Mouse (Mus musculus) heart, postnatal 0 days (tissue): ENCODE results near the gene Mllt6. TPM values are rescaled to one million over a fixed set of nuclear protein-coding genes. Genes with fewer than 3 reads are reported as not detected.

Source experiments
- ATAC-seq: fragments of 200-750 bp; cut with Nextera tagmentation; 2 replicates; pipeline ENCODE4 v1.8.0; 2017; ENCODE audit warnings: low read depth, moderate number of reproducible peaks, moderate library complexity; ENCODE audit not compliant: insufficient read depth
- DNase-seq: peaks from one replicate; pipeline ENCODE4 v3.0.0-alpha.2; 2016; ENCODE audit warnings: low spot score
- H3K27ac ChIP-seq: fragments of 300-500 bp; sonication (generic); 2 replicates; pipeline ENCODE4 v1.5.1; 2014; ENCODE audit warnings: low read depth, mild to moderate bottlenecking
- H3K27me3 ChIP-seq: fragments of 300-500 bp; sonication (generic); 2 replicates; pipeline ENCODE4 v1.6.1; 2014; ENCODE audit warnings: low read length, mixed read lengths; ENCODE audit not compliant: control insufficient read depth, insufficient read depth
- H3K36me3 ChIP-seq: fragments of 300-500 bp; sonication (generic); replicated peaks from 2 replicates; pipeline ENCODE4 v1.6.1; 2014; ENCODE audit warnings: low read length, mixed read lengths; ENCODE audit not compliant: control insufficient read depth, insufficient read depth
- H3K4me1 ChIP-seq: fragments of 300-500 bp; sonication (generic); 2 replicates; pipeline ENCODE4 v1.6.1; 2014; ENCODE audit warnings: antibody characterized with exemption; ENCODE audit not compliant: control insufficient read depth, insufficient read depth
- H3K4me2 ChIP-seq: fragments of 300-500 bp; sonication (generic); 2 replicates; pipeline ENCODE4 v1.6.1; 2014; ENCODE audit warnings: low read depth, mild to moderate bottlenecking, low read length, moderate library complexity
- H3K4me3 ChIP-seq: fragments of 300-500 bp; sonication (generic); 2 replicates; pipeline ENCODE4 v1.5.1; 2014; ENCODE audit warnings: low read depth, low read length
- H3K9ac ChIP-seq: fragments of 300-500 bp; sonication (generic); replicated peaks from 2 replicates; pipeline ENCODE4 v1.6.1; 2014; ENCODE audit warnings: low read depth, low read length, mixed read lengths
- H3K9me3 ChIP-seq: fragments of 300-500 bp; sonication (generic); replicated peaks from 2 replicates; pipeline ENCODE4 v1.6.1; 2016; ENCODE audit warnings: low read length; ENCODE audit not compliant: control insufficient read depth
- CTCF ChIP-seq: IDR thresholded peaks from 2 replicates; pipeline ENCODE4 v1.5.1; 2016; ENCODE audit warnings: antibody characterized with exemption, control low read depth, low read depth
- EP300 ChIP-seq: IDR thresholded peaks from 2 replicates; pipeline ENCODE4 v1.6.1; 2016; ENCODE audit warnings: antibody characterized with exemption, low read depth
- WGBS: fragments of 180-500 bp; shearing (Covaris S2); extraction: QIAGEN DNeasy Blood & Tissue Kit; methylation state at CpG from one replicate; pipeline ENCODE4 v1.1.7; 2014; 5-methylcytosine and 5-hydroxymethylcytosine counted together
- polyA plus RNA-seq: library from polyadenylated mRNA; unstranded; fragments of >200 nt; fragmentation: Nextera tagmentation; extraction: Ambion mirVana; gene quantifications from 2 replicates; pipeline ENCODE4 v1.2.1, GENCODE M21; 2015
- total RNA-seq: library from RNA; depleted of rRNA; stranded (reverse); fragments of >200 nt; gene quantifications from 2 replicates; pipeline ENCODE4 v1.2.3, GENCODE M21; 2014; ENCODE audit warnings: low replicate concordance

Gene Mllt6
- total and polyA plus RNA-seq, 2 experiments from 2014 or later = 1.6 to 45.2 TPM

DNA sequence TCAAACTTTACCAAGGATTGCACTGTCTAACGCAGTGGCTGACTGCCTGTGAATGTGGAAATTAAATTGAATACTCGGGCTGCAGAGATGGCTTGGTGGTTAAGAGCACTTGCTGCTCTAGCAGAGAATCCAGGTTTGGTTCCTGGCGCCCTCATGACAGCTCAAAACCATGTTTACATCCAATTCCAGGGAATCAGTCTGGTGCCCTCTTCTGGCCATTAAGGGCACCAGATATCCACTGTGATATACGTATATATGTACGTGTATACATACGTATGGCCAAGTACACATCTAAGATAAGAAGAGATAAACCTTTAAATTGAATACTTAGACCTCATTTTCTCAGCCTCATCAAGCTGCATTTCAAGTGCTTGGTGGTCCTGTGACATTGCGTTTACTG, 3.0 kb downstream of the Mllt6 start:
- no peak for TF ChIP-seq EP300
- peak; percentile 27 for TF ChIP-seq CTCF
- Histone ChIP-seq H3K4me3 (no peak overlapping the region), H3K9me3 (no peaks in the 10 kb centered on the region), H3K9ac (no peak overlapping the region), H3K27ac (no peak overlapping the region), H3K4me1 (peaks cover 22% of the 10 kb centered on the region), H3K36me3 (peaks cover 41% of the 10 kb centered on the region), H3K4me2 (no peak overlapping the region), H3K27me3 (no peaks in the 10 kb centered on the region)
- 92% methylated on average over 7 of the region's 7 CpGs for WGBS
- ATAC-seq (no peak), DNase-seq (no peak)

DNA sequence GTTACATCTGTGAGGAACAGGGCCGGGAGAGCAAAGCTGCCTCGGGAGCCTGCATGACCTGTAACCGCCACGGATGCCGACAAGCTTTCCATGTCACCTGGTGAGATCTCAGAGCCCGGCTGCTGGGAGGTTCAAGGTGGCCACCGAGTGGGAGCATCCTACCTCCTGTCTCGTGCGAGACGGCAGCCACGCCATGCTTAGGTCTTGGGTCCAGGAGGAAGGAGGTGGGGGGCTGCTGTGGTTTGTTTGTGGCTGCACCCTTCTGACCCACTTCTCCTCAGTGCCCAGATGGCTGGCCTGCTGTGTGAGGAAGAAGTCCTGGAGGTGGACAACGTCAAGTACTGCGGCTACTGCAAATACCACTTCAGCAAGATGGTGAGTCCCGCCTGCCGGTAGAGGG, 3.6 kb downstream of the Mllt6 start:
- TF ChIP-seq EP300 (no peak), CTCF (no peak)
- WGBS = 89% methylated on average over 15 of the region's 15 CpGs
- H3K36me3 ChIP-seq = peaks cover 47% of the 10 kb centered on the region

DNA sequence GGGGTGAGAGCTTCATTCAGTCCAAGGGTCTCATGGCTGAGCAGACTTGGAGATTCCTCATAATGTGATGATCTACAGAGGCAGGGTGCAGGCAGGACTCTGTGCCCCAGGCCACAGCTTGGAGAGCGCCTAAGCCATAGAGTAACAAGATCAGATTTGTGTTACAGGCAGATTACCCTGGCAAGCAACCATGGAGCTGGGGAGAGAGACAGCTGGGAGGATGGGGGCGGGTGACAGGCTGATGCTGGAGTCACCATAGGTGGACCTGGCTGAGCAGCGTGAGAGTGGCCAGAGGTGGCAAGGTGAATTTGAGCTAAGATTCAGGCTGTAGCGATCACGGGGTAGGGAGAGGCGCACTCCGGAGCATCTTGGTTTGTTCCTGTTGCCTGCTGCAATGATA, 4.9 kb downstream of the Mllt6 start:
- 82% methylated on average over 7 of the region's 7 CpGs for WGBS
- Histone ChIP-seq H3K4me1 (peaks cover 16% of the 10 kb centered on the region), H3K36me3 (peaks cover 60% of the 10 kb centered on the region), H3K27me3 (no peaks in the 10 kb centered on the region), H3K4me3 (no peak overlapping the region), H3K9me3 (no peaks in the 10 kb centered on the region), H3K9ac (no peak overlapping the region), H3K27ac (no peak overlapping the region), H3K4me2 (no peak overlapping the region)
- no peak for ATAC-seq
- DNase-seq = no peak
- TF ChIP-seq CTCF (no peak), EP300 (no peak)

More for the DNA sequence above, 3.6 kb downstream of the Mllt6 start:
- no peak overlapping the region for H3K4me3 ChIP-seq
- no peak overlapping the region for H3K4me2 ChIP-seq
- DNase-seq (no peak), ATAC-seq (no peak)
- H3K9me3 ChIP-seq = no peaks in the 10 kb centered on the region
- H3K9ac ChIP-seq = no peak overlapping the region
- H3K27ac ChIP-seq = no peak overlapping the region
- no peaks in the 10 kb centered on the region for H3K27me3 ChIP-seq
- H3K4me1 ChIP-seq = peaks cover 16% of the 10 kb centered on the region

DNA sequence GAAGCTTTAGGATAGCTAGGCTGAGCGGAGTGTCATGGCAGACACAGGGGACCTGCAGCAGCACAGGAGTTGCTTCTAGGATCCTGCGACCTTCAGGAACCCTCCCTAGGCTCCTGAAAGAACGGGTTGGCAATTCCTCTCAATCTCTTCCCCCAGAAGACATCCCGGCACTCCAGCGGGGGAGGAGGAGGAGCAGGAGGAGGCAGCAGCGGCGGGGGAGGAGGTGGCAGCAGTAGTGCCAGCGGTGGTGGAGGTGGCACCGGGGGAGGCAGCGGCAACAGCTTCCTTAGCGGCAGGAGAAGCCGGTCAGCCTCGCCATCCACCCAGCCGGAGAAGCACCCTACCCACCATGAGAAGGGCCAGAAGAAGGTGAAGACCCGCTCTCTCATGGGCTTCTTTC, 6.1 kb downstream of the Mllt6 start:
- 22% methylated on average over 14 of the region's 15 CpGs for WGBS
- peaks cover 71% of the 10 kb centered on the region for H3K36me3 ChIP-seq

DNA sequence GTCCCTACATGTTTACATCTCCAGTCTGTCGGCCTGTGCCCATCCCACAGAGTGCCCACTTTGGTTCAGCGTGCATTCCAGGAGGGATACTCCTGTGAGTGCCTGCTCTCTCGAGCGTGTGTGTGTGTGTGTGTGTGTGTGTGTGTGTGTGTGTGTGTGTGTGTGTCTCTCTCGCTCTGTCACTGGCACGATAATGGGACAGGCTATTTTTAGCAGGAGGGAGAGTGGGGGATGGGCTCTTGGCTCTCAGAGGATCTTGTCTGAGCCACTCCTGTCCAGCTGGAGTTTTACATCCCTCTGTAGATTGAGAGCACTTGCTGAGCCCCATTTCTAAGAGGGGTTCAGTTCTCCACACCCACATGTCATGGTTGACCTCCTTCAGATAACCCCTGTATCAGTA, 6.6 kb downstream of the Mllt6 start:
- H3K27me3 ChIP-seq = no peaks in the 10 kb centered on the region
- DNase-seq (peak; percentile 88), ATAC-seq (peak; percentile 90)
- peak overlapping the region; percentile 57 for H3K4me2 ChIP-seq
- peaks cover 16% of the 10 kb centered on the region for H3K4me1 ChIP-seq
- peak overlapping the region; percentile 21; the same call in 1 of the 2 replicates for H3K4me3 ChIP-seq
- WGBS = 12% methylated on average over 6 of the region's 6 CpGs
- peaks cover 77% of the 10 kb centered on the region for H3K36me3 ChIP-seq
- peak overlapping the region; percentile 92 for H3K27ac ChIP-seq
- H3K9ac ChIP-seq = peak overlapping the region; percentile 45
- no peaks in the 10 kb centered on the region for H3K9me3 ChIP-seq
- no peak for TF ChIP-seq CTCF
- peak; percentile 89 for TF ChIP-seq EP300

More for the DNA sequence above, 6.1 kb downstream of the Mllt6 start:
- TF ChIP-seq EP300 = no peak; the same call in 1 of the 2 replicates
- TF ChIP-seq CTCF = no peak
- Histone ChIP-seq H3K27me3 (no peaks in the 10 kb centered on the region), H3K4me2 (peak overlapping the region; percentile 48), H3K4me3 (peak overlapping the region; percentile 21), H3K9me3 (no peaks in the 10 kb centered on the region), H3K9ac (peak overlapping the region; percentile 37), H3K4me1 (peaks cover 16% of the 10 kb centered on the region), H3K27ac (peak overlapping the region; percentile 92)
- DNase-seq = no peak
- ATAC-seq = peak; percentile 6; the same call in 1 of the 2 replicates
